Mouse (Mus musculus): ENCODE measurements around the gene Fkbp4. TPM values are rescaled to one million over a fixed set of nuclear protein-coding genes. Genes with fewer than 3 reads are reported as not detected.

The Fkbp4 gene
- polyA plus RNA-seq, 1 experiment = 85.8 TPM

DNA sequence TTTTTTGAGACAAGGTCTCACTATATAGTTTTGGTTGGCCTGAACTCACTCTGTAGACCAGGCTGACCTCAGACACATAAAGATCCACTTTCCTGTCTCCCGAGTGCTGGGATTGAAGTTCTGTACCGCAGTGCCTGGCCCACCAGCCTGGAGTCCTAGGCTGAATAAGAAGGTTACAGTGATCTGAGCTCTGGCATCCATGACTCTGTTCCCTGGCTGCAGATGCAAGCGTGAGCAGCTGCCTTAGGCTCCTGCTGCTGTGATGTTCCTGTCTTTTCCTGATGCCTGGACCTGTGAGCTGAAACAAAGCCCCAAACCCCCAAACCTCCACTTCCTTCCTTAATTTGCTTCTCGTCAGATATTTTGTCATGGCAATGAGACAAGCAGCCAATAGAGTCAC lies 26.5 kb upstream of the Fkbp4 start:
- TF ChIP-seq CTCF (IDR thresholded peaks at IDR 0.05; ENCODE audit: insufficient read depth, low read length) (no peak), POLR2A (IDR thresholded peaks at IDR 0.05; ENCODE audit: borderline replicate concordance, extremely low read depth, low read depth, low read length) (no peak)
- WGBS = 64% methylated on average over 4 of the region's 4 CpGs
- Histone ChIP-seq H3K4me1 (ENCODE audit: control insufficient read depth, insufficient read depth, low read length) (no peaks in the 10 kb centered on the region), H3K4me3 (replicated peaks; ENCODE audit: extremely low read depth, low read depth, low read length) (no peak overlapping the region)
- DNase-seq = no peak

DNA sequence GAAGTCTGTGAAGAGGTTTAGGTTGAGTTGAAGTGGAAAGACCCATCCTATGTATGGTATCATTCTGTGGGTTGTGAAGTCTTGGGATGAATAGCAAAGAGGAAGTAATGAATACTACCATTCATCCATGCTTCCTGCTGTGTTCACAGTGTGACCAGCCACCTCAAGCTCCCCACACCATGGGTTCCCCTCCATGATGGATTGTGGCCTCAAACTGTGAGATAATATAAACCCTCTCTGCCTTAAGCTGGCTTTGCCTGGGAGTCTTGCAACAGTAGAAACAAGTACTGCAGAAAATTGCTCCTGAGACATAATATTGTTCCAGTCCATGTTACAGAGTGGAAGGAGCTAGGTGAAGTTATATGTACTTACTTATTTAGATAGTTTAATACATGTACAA lies 23.1 kb upstream of the Fkbp4 start:
- no peak for DNase-seq
- TF ChIP-seq CTCF (IDR thresholded peaks at IDR 0.05; ENCODE audit: insufficient read depth, low read length) (no peak), POLR2A (IDR thresholded peaks at IDR 0.05; ENCODE audit: borderline replicate concordance, extremely low read depth, low read depth, low read length) (no peak)
- H3K4me3 ChIP-seq (replicated peaks; ENCODE audit: extremely low read depth, low read depth, low read length) = no peak overlapping the region
- no peaks in the 10 kb centered on the region for H3K4me1 ChIP-seq (ENCODE audit: control insufficient read depth, insufficient read depth, low read length)

DNA sequence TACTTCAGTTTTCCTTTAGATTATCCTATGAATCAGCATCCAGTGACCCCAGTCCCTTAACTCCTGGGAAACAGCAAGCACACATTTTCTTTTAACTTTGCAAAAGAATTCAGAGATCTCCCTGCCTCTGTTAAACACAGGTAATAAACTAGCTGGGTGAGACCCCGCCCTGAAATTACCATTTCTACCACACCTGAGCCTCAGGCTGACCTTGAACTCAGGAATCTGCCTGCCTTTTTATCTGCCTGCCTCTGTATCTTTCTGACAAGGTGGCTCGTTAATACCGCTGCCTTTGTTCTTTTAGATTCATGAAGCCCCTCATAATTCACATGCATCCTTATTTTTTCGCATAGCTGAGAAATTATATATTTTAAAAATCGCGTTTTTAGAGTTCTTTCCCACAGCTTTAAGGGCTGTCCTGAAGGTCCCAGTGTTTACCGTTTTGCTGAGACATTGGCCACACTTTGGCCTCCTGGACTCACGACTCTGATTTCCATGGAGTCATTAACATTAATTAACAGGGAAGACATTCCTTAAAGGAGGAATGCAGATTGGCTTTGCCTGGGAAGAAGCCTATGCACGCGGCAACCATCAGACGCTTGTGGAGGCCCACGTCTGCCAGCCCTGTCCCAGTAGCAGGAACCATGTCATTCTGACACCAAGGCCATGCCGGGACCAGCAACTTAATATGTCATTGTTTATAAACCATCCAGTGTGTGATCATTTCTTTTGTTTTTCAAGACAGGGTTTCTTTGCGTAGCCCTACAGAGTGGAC lies 22.4 kb upstream of the Fkbp4 start:
- H3K4me1 ChIP-seq (ENCODE audit: control insufficient read depth, insufficient read depth, low read length) = no peaks in the 10 kb centered on the region
- WGBS = 74% methylated on average over 14 of the region's 14 CpGs
- no peak for DNase-seq
- H3K4me3 ChIP-seq (replicated peaks; ENCODE audit: extremely low read depth, low read depth, low read length) = no peak overlapping the region
- TF ChIP-seq CTCF (IDR thresholded peaks at IDR 0.05; ENCODE audit: insufficient read depth, low read length) (no peak), POLR2A (IDR thresholded peaks at IDR 0.05; ENCODE audit: borderline replicate concordance, extremely low read depth, low read depth, low read length) (no peak)

DNA sequence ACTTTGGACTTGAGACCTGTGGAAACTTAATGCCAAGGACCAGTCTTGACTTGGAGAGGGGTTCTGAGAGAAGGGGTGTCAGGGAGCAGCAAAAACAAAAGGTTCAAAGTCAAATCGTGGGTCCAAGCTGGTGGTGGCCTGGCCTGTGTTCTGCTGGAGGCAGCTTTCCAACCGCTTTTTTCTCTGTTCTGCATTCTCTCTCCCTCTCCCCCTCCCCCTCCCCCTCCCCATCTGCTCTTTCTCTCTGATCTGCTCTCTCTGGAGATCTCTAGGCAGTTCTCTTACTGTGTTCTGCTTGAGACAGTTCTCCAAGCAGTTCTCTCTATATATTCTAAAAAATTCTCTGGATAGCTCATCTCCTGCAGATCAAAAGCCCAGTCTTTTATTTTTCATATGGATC lies 21.8 kb upstream of the Fkbp4 start:
- TF ChIP-seq POLR2A (IDR thresholded peaks at IDR 0.05; ENCODE audit: borderline replicate concordance, extremely low read depth, low read depth, low read length) = no peak
- no peak for TF ChIP-seq CTCF (IDR thresholded peaks at IDR 0.05; ENCODE audit: insufficient read depth, low read length)
- H3K4me1 ChIP-seq (ENCODE audit: control insufficient read depth, insufficient read depth, low read length) = no peaks in the 10 kb centered on the region
- 35% methylated on average over 2 of the region's 2 CpGs for WGBS

DNA sequence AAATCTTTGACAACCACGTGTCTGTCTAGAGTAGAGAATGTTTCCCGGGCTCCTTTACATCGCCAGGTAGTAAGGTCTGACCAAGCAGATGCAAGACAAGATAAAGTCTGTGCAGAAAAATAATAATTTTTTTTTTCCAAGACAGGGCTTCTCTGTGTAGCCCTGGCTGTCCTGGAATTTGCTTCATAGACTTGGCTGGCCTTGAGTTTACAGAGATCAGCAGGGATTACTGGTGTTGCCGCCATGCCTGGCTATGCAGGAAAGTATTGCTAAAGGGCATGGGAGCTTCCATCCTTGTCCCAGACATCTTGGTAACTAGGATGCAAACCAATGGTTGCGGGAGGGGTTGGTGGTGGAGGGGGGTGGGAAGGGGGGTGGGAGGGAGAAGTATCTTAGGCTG lies 18.7 kb upstream of the Fkbp4 start:
- WGBS = 80% methylated on average over 5 of the region's 5 CpGs
- DNase-seq = no peak
- Histone ChIP-seq H3K4me3 (replicated peaks; ENCODE audit: extremely low read depth, low read depth, low read length) (no peak overlapping the region), H3K4me1 (ENCODE audit: control insufficient read depth, insufficient read depth, low read length) (no peaks in the 10 kb centered on the region)
- TF ChIP-seq CTCF (IDR thresholded peaks at IDR 0.05; ENCODE audit: insufficient read depth, low read length) (no peak), POLR2A (IDR thresholded peaks at IDR 0.05; ENCODE audit: borderline replicate concordance, extremely low read depth, low read depth, low read length) (no peak)

More for the DNA sequence above, 21.8 kb upstream of the Fkbp4 start:
- H3K4me3 ChIP-seq (replicated peaks; ENCODE audit: extremely low read depth, low read depth, low read length) = no peak overlapping the region
- DNase-seq = no peak

DNA sequence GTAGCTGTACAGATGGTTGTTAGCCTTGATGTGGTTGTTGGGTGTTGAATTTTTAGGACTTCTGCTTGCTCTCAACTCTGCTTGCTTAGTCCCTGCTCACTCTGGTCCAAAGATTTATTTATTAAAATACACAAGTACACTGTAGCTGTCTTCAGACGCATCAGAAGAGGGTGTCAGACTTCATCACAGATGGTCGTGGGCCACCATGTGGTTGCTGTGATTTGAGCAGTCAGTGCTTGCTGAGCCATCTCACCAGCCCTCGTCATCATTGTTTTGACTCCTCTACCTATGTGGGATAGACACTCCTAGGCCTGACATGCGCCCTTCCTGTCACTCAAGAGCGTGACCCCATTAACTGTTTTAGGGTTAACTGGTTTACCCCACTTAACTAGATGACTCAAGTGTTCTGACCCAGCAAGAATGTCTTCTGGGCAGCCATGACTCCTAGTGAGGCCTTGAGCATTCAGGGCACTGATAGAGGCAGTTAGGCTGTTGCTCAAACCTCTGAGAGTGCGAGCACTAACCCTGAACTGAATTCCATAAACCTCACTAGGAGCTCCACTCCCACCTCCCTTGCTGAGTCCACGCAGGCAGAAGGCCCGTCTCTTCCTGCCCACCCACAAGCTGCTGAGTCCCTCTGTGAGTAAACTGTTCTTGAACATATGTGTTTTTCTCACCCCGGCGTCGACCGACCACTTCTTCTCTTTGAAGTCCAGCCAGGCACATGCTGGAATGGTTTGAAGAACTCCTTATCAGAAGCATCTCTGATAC lies 17.5 kb upstream of the Fkbp4 start:
- Histone ChIP-seq H3K4me1 (ENCODE audit: control insufficient read depth, insufficient read depth, low read length) (no peaks in the 10 kb centered on the region), H3K4me3 (replicated peaks; ENCODE audit: extremely low read depth, low read depth, low read length) (no peak overlapping the region)
- TF ChIP-seq POLR2A (IDR thresholded peaks at IDR 0.05; ENCODE audit: borderline replicate concordance, extremely low read depth, low read depth, low read length) (no peak), CTCF (IDR thresholded peaks at IDR 0.05; ENCODE audit: insufficient read depth, low read length) (no peak)
- no peak for DNase-seq
- WGBS = 61% methylated on average over 12 of the region's 12 CpGs

DNA sequence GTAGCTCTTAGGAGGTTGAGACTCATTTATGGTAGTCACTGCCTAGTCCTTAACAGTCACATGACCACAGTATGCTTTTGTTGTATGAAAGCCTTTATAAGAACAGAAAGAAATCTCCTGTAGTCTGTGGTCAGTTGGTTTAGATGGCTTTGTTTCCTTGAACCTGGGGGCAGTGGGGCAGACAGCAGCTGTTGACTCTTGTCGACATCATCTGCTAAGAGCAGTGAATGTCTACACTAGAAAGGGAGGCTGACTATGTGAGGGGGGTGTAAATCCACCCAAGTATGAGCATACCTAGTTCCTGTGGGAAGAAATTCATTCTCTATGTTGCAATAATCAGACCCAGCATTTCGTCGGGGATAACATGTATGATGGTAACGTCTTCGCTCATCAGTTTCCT lies 8.6 kb upstream of the Fkbp4 start:
- Histone ChIP-seq H3K4me1 (ENCODE audit: control insufficient read depth, insufficient read depth, low read length) (no peaks in the 10 kb centered on the region), H3K4me3 (replicated peaks; ENCODE audit: extremely low read depth, low read depth, low read length) (no peak overlapping the region)
- TF ChIP-seq CTCF (IDR thresholded peaks at IDR 0.05; ENCODE audit: insufficient read depth, low read length) = no peak
- TF ChIP-seq POLR2A (IDR thresholded peaks at IDR 0.05; ENCODE audit: borderline replicate concordance, extremely low read depth, low read depth, low read length) = no peak
- no peak for DNase-seq
- WGBS = 95% methylated on average over 5 of the region's 5 CpGs

DNA sequence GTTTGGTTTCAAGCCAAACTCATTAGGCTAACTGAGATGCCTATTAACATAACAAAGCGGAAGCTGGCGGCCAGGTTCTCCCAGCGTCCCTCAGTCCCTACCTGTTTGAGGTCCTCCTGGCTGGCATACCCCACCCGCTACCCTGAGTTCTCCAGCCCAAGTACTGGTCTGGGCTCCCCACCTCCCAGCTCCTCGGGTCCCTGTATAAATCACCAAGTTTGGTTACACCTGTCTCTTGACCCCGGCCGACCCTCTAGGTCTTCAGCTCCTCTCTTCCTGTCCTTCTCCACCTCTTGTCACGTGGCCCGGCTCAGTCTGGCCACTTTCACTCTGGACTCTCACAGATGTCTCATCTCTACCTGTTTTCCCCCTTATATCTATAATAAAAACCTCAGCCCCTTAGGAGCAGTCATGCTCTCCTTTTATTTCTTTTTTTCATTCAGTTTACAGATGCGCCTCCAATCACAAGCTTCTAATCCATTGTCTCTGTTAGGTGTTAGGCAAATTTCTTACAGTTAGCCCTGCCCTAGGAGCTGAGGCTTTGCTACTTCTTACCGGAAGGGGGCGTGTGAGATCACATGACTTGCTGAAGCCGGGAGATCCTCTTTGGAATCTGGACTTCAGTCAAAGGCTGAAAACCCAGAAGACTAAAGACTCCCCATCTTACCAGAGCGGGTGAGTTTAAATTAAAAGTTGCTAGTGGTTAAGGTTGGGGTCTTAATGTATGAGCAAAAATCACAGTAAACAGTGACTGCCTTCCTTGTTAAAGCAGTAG lies 7.5 kb upstream of the Fkbp4 start:
- TF ChIP-seq CTCF (IDR thresholded peaks at IDR 0.05; ENCODE audit: insufficient read depth, low read length) (peak; percentile 67), POLR2A (IDR thresholded peaks at IDR 0.05; ENCODE audit: borderline replicate concordance, extremely low read depth, low read depth, low read length) (no peak)
- 19% methylated on average over 14 of the region's 14 CpGs for WGBS
- peak; percentile 50 for DNase-seq
- Histone ChIP-seq H3K4me1 (ENCODE audit: control insufficient read depth, insufficient read depth, low read length) (no peaks in the 10 kb centered on the region), H3K4me3 (replicated peaks; ENCODE audit: extremely low read depth, low read depth, low read length) (peak overlapping the region; percentile 2)

DNA sequence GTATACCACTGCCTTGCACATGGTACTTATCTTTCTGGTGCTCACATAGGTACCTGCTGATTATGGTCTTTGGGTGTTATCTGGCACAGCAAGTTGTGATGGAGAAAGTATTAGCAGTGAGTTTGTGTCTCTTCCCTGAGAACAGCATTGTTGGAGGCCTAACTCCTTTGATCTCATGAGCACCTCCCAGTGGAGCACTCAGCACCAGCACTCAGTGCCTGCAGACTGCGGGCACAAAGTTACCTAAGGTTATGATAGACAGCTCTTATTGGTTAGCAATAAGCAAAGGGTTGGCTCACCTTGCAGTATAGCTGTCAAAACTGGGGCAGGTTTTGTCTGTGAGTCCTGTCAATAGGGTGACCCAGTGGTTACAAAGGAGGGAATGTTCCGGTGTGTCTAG lies 1.8 kb upstream of the Fkbp4 start:
- Histone ChIP-seq H3K4me3 (replicated peaks; ENCODE audit: extremely low read depth, low read depth, low read length) (no peak overlapping the region), H3K4me1 (ENCODE audit: control insufficient read depth, insufficient read depth, low read length) (peaks cover 11% of the 10 kb centered on the region)
- 84% methylated on average over 2 of the region's 2 CpGs for WGBS
- TF ChIP-seq CTCF (IDR thresholded peaks at IDR 0.05; ENCODE audit: insufficient read depth, low read length) (no peak), POLR2A (IDR thresholded peaks at IDR 0.05; ENCODE audit: borderline replicate concordance, extremely low read depth, low read depth, low read length) (no peak)
- DNase-seq = no peak
